Mouse (Mus musculus) embryonic facial prominence, embryonic 11.5 days (tissue): Measurements from ENCODE around the gene Dusp10. TPM values are rescaled to one million over a fixed set of nuclear protein-coding genes. Genes with fewer than 3 reads are reported as not detected.

Source experiments
- ATAC-seq: fragments of 200-750 bp; cut with Nextera tagmentation; replicated peaks from 2 replicates; pipeline ENCODE4 v1.8.0; 2017; ENCODE audit warnings: low read depth; ENCODE audit not compliant: insufficient number of reproducible peaks, low FRiP score, low TSS enrichment
- DNase-seq: peaks from one replicate; pipeline ENCODE4 v3.0.0-alpha.2; 2015; ENCODE audit warnings: low spot score
- H3K27ac ChIP-seq: fragments of 300-500 bp; sonication (generic); replicated peaks from 2 replicates; pipeline ENCODE4 v1.5.1; 2014; ENCODE audit warnings: mild to moderate bottlenecking, low read depth, low read length, control low read depth
- H3K27me3 ChIP-seq: fragments of 300-500 bp; sonication (generic); 2 replicates; pipeline ENCODE4 v1.6.1; 2014; ENCODE audit warnings: mild to moderate bottlenecking, low read length, moderate library complexity, mixed read lengths; ENCODE audit not compliant: control insufficient read depth, insufficient read depth
- H3K36me3 ChIP-seq: fragments of 300-500 bp; sonication (generic); replicated peaks from 2 replicates; pipeline ENCODE4 v1.6.1; 2014; ENCODE audit warnings: low read depth, mild to moderate bottlenecking, low read length, moderate library complexity, mixed read lengths; ENCODE audit not compliant: control insufficient read depth, insufficient read depth
- H3K4me1 ChIP-seq: fragments of 300-500 bp; sonication (generic); 2 replicates; pipeline ENCODE4 v1.6.1; 2014; ENCODE audit warnings: low read length, mixed read lengths; ENCODE audit not compliant: control insufficient read depth, insufficient read depth
- H3K4me2 ChIP-seq: fragments of 300-500 bp; sonication (generic); 2 replicates; pipeline ENCODE4 v1.6.1; 2014; ENCODE audit warnings: low read depth, mild to moderate bottlenecking, control low read depth, low read length, moderate library complexity
- H3K4me3 ChIP-seq: fragments of 300-500 bp; sonication (generic); 2 replicates; pipeline ENCODE4 v1.5.1; 2014; ENCODE audit warnings: low read depth, low read length, control low read depth
- H3K9ac ChIP-seq: fragments of 300-500 bp; sonication (generic); replicated peaks from 2 replicates; pipeline ENCODE4 v1.6.1; 2014; ENCODE audit warnings: mild to moderate bottlenecking, control low read depth, low read length
- H3K9me3 ChIP-seq: fragments of 300-500 bp; sonication (generic); replicated peaks from 2 replicates; pipeline ENCODE4 v1.6.1; 2016; ENCODE audit warnings: mild to moderate bottlenecking, low read length, inconsistent platforms, mixed read lengths; ENCODE audit not compliant: control insufficient read depth
- WGBS: fragments of 180-500 bp; shearing (Covaris S2); extraction: QIAGEN DNeasy Blood & Tissue Kit; methylation state at CpG from one replicate; pipeline ENCODE4 v1.1.7; 2014; 5-methylcytosine and 5-hydroxymethylcytosine counted together
- polyA plus RNA-seq: library from polyadenylated mRNA; unstranded; fragments of >200 nt; fragmentation: Nextera tagmentation; extraction: Ambion mirVana; gene quantifications from 2 replicates; pipeline ENCODE4 v1.2.1, GENCODE M21; 2014

Dusp10 gene
- polyA plus RNA-seq = 4.0 and 4.6 TPM in 2 replicates

DNA sequence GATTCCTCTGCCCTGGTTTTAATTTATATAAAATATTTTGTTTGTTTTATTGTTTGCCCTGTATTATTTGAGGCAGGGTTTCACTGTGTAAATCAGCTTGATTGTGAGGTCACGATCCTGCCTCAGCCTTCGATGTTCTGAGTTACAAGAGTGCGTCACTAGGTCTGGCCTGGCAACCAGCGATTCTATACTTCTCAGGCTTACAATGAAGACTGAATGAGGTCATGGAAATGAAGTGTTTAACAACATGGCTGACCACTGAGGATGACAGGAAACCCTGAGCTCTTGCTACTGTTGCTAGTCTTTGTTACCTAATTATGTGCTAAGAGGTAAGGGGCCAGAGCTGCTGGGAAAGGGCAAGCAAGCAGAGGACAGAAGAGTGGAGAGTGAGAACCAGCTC, at the start of gene Dusp10:
TSS of gene Dusp10 (plus strand) at position 197 of the 400 bp plus-strand sequence.
- Histone ChIP-seq H3K4me2 (no peak within 1 kb of the TSS), H3K9ac (no peak within 1 kb of the TSS), H3K9me3 (no peaks in the 10 kb centered on the region), H3K27me3 (no peaks in the 10 kb centered on the region), H3K27ac (no peak within 1 kb of the TSS), H3K4me1 (no peaks in the 10 kb centered on the region), H3K36me3 (no peaks in the 10 kb centered on the region), H3K4me3 (no peak within 1 kb of the TSS)
- no peak for DNase-seq
- ATAC-seq = no peak
- 90% methylated on average over 4 of the region's 4 CpGs for WGBS

DNA sequence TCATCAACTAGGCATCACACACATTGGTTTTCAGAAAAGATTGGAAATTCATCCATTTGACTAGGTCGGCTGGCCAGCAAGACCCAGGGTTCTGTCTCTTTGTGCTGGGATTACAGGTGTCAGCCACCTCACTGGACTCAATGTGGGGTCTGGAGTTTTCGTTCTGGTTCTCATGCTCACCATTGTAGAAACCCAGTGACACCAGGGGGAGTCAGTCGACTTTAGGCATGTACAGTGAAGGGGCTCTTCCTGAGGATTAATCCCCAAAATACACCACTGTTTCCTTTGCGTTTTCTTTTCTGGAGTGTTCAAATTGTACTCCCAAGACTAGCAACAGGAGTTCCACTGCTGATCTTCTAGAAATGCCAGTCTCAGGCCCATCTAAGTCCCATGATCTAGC, 47.8 kb upstream of the Dusp10 start:
- H3K4me3 ChIP-seq = no peak overlapping the region
- no peak overlapping the region for H3K9ac ChIP-seq
- 77% methylated on average over 4 of the region's 4 CpGs for WGBS

DNA sequence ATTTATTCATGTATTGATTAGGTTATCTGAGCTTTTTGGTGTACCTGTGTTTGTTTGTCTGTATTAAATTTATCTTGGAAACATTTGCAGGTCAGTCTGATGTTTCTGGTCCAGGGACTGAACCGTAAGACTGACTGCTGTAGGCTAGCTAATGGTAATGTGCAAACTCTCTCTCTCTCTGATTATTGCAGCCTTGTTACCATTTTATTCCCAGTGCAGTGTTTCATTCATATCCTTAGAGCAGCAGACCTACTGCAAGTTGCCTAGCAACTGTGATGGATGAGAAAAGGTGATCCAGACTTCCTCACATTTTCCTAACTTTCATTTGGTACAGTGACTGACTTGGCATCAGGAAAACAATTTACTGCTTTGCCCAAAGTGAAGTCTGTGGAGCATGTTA, 43.8 kb upstream of the Dusp10 start:
- WGBS = 79% methylated on average over 1 of the region's 1 CpGs
- Histone ChIP-seq H3K36me3 (no peaks in the 10 kb centered on the region), H3K4me3 (no peak overlapping the region), H3K9ac (no peak overlapping the region), H3K27ac (no peak overlapping the region), H3K4me2 (no peak overlapping the region), H3K4me1 (no peaks in the 10 kb centered on the region), H3K27me3 (no peaks in the 10 kb centered on the region), H3K9me3 (no peaks in the 10 kb centered on the region)
- ATAC-seq (no peak), DNase-seq (no peak)

More for the DNA sequence above, 47.8 kb upstream of the Dusp10 start:
- H3K36me3 ChIP-seq = no peaks in the 10 kb centered on the region
- ATAC-seq = no peak
- no peak overlapping the region for H3K4me2 ChIP-seq
- no peak overlapping the region for H3K27ac ChIP-seq
- no peaks in the 10 kb centered on the region for H3K9me3 ChIP-seq
- DNase-seq = no peak
- no peaks in the 10 kb centered on the region for H3K4me1 ChIP-seq
- H3K27me3 ChIP-seq = no peaks in the 10 kb centered on the region

DNA sequence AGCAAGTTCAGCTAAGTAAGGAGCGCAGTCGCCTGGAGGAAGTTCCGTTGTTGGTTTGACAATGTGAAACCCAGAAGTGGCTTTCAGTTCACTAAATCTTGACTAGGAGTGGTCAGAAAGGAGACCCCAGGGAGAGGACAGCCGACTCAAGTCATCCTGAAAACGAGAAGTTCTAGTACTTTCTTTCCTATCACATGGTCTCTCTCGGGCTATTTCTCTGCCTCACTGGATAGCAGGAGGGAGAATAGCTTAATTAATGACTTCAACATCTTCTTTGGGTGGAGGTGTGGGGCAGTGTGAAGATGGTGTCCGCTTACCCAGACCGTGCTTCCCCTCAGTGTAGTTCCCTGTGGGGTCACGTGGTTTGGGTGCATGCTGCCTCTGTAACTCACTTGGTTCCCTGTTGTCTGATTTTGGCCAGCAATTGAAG, 33.3 kb upstream of the Dusp10 start:
- Histone ChIP-seq H3K27me3 (no peaks in the 10 kb centered on the region), H3K4me3 (no peak overlapping the region), H3K36me3 (no peaks in the 10 kb centered on the region), H3K9ac (no peak overlapping the region), H3K4me2 (no peak overlapping the region), H3K4me1 (no peaks in the 10 kb centered on the region), H3K27ac (no peak overlapping the region), H3K9me3 (no peaks in the 10 kb centered on the region)
- ATAC-seq = no peak
- WGBS = 90% methylated on average over 9 of the region's 9 CpGs
- DNase-seq = no peak

DNA sequence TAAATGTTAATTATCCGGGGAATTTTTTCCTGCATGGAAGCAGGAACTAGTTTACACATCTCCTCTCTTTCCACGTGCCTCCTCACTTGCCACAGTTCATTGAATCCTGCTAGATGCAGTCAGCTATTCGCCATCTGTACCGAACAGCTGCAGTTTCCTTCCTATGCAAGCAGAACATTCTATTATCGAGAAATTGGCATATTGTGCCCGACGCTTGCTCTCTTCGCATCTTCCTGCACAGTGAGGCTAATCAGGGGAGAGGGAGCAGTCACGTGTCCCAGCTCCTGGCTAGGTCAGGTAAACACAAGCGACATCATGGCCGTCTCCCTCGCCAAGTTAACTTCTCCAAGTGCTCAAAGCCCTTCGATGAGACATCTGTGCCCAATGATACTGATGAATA, 31.0 kb upstream of the Dusp10 start:
- Histone ChIP-seq H3K36me3 (no peaks in the 10 kb centered on the region), H3K27me3 (no peaks in the 10 kb centered on the region), H3K4me2 (no peak overlapping the region), H3K27ac (no peak overlapping the region), H3K9ac (no peak overlapping the region), H3K9me3 (no peaks in the 10 kb centered on the region), H3K4me3 (no peak overlapping the region), H3K4me1 (no peaks in the 10 kb centered on the region)
- DNase-seq (no peak), ATAC-seq (no peak)
- 74% methylated on average over 13 of the region's 13 CpGs for WGBS

DNA sequence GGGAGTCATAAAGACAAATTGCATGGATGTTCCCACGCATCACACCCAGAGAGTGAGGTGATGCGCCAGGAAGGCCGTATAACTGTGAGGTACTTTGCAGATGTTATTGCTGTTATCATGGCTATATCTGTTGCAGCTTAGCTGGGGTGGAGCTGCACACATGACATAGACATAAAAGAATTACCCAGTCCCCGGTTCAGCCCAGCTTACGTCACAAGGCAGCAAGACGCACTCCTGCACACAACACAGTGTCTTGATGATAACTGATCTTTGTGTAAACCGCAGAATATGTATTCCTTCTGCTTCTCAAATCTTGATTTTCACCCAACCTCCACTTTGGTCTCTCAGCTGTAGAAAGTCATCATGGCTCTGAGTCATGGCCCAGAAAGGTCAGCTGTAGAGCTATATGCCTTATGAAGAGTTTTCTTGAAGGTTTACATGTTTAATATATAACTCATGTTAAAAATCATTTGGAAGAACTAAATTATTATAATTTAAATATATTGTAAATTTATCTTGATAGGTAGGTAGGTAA, 25.3 kb upstream of the Dusp10 start:
- no peaks in the 10 kb centered on the region for H3K27me3 ChIP-seq
- WGBS = 95% methylated on average over 7 of the region's 7 CpGs
- H3K27ac ChIP-seq = no peak overlapping the region
- H3K4me2 ChIP-seq = no peak overlapping the region
- H3K4me3 ChIP-seq = no peak overlapping the region
- ATAC-seq (no peak), DNase-seq (no peak)
- H3K9ac ChIP-seq = no peak overlapping the region
- no peaks in the 10 kb centered on the region for H3K9me3 ChIP-seq
- H3K4me1 ChIP-seq = no peaks in the 10 kb centered on the region
- H3K36me3 ChIP-seq = no peaks in the 10 kb centered on the region

DNA sequence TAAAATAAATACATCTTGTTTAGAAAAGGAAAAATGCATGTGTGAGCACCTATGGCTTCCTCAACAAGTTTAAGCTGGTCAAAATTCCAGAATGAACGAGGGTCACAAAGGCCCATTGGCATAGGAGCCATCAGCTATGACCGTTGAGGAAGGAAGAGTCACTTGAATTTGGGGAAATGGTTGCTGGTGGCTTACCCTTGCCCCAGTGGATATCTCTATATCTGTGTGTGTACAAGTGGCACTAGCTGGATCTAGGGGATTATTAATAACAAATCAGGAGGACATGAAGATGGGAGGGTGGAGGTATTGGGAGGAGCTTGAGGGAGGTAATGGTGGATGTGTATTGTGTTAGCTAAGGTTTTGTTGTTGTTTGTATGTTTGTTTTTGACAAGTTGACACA, 21.2 kb upstream of the Dusp10 start:
- WGBS = 85% methylated on average over 2 of the region's 2 CpGs

DNA sequence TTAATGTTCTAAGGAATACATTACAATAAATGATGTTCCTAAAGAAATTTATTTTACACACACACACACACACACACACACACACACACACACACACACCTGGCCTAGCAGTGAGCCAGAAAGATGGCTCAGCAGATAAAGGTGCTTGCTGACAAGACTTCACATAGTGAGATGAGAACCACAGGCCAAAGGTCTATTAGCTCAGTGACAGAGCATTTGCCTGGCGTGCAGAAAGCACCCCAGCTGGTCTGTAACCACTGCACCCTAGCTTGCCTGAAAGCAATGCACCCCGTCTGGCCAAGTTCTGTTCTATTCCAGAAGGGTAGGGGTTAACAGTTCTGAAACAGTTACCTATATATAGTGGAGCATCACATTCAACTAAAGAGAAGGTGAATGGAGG, 15.9 kb upstream of the Dusp10 start:
- H3K36me3 ChIP-seq = no peaks in the 10 kb centered on the region
- no peaks in the 10 kb centered on the region for H3K4me1 ChIP-seq
- no peak overlapping the region for H3K9ac ChIP-seq
- 71% methylated on average over 2 of the region's 2 CpGs for WGBS
- no peaks in the 10 kb centered on the region for H3K27me3 ChIP-seq
- H3K4me2 ChIP-seq = no peak overlapping the region
- H3K9me3 ChIP-seq = no peaks in the 10 kb centered on the region
- no peak overlapping the region for H3K27ac ChIP-seq
- H3K4me3 ChIP-seq = no peak overlapping the region
- DNase-seq (no peak), ATAC-seq (no peak)

More for the DNA sequence above, 21.2 kb upstream of the Dusp10 start:
- no peak for DNase-seq
- H3K36me3 ChIP-seq = no peaks in the 10 kb centered on the region
- no peaks in the 10 kb centered on the region for H3K27me3 ChIP-seq
- no peak overlapping the region for H3K4me2 ChIP-seq
- H3K4me3 ChIP-seq = no peak overlapping the region
- no peaks in the 10 kb centered on the region for H3K9me3 ChIP-seq
- no peak overlapping the region for H3K27ac ChIP-seq
- no peaks in the 10 kb centered on the region for H3K4me1 ChIP-seq
- H3K9ac ChIP-seq = no peak overlapping the region
- ATAC-seq = no peak
